Mouse (Mus musculus): ENCODE results near the gene Pcyt1a.

- no peak for TF ChIP-seq POLR2A (IDR thresholded peaks at IDR 0.05; ENCODE audit: insufficient read length, low read depth)
- TF ChIP-seq SRF (IDR thresholded peaks at IDR 0.05; ENCODE audit: control insufficient read depth, insufficient read length, low read depth), result no peak
- TF ChIP-seq CEBPB (IDR thresholded peaks at IDR 0.05; ENCODE audit: insufficient read depth, poor library complexity, severe bottlenecking), result 0 out of 2 replicates have a peak, but pooled peaks have one; percentile 41
- peak; percentile 39 for TF ChIP-seq TCF12 (IDR thresholded peaks at IDR 0.05; ENCODE audit: insufficient read depth, poor library complexity, severe bottlenecking)
- no peak for TF ChIP-seq MAX (IDR thresholded peaks at IDR 0.05; ENCODE audit: low read depth)
- TF ChIP-seq USF1 (IDR thresholded peaks at IDR 0.05; ENCODE audit: low read depth), result no peak
- peak in 2 of 3 experiments; percentile 31 to 72 for TF ChIP-seq MYOD1 (IDR thresholded peaks at IDR 0.05; ENCODE audit: control insufficient read depth in 1 of 3, insufficient read length in 2 of 3, low read depth in 2 of 3)
These were observed 3.3 kb downstream of the Pcyt1a start for GRCm38 (mm10) chr16:32434066-32434465.
